In genomic region chr17:25836397-25837075, GRCm38 (mm10) we compare ENCODE assay signal across 8 mouse cellular contexts. TPM values are rescaled to one million over a fixed set of nuclear protein-coding genes. Genes with fewer than 3 reads are reported as not detected.
DNase-seq lines count a peak whose midpoint lies in the region; ATAC-seq and TF ChIP-seq lines count a peak whose summit lies in the region.

No protein-coding gene starts in this region.

- no peak for TF ChIP-seq CTCF in gastrocnemius, adult 2 months (IDR thresholded peaks at IDR 0.05)
- TF ChIP-seq CTCF in bone marrow, adult 2 months (IDR thresholded peaks at IDR 0.05; ENCODE audit: control insufficient read depth, insufficient read depth, low read length), result no peak

- 23% methylated on average over 23 of the region's 23 CpGs for WGBS in bone marrow, adult 2 months
- 20% methylated on average over 23 of the region's 23 CpGs for WGBS in heart, embryonic 15.5 days
- 25% methylated on average over 23 of the region's 23 CpGs for WGBS in limb, embryonic 10.5 days
- 20% methylated on average over 23 of the region's 23 CpGs for WGBS in neural tube, embryonic 14.5 days

- peak; percentile 66 for DNase-seq in gastrocnemius, adult 2 months
- no peak for DNase-seq in gastrocnemius, postnatal 10 days
- no peak for DNase-seq in limb, embryonic 10.5 days (ENCODE audit: low spot score)
- no peak for DNase-seq in T-cell, adult 2 months (ENCODE audit: low spot score)
- DNase-seq in embryo, embryonic 10 days (ENCODE audit: low spot score), result no peak

- H3K4me1 ChIP-seq in bone marrow, adult 2 months (ENCODE audit: control insufficient read depth, insufficient read depth, low read length), result peaks cover 3% of the 10 kb centered on the region; the same call in 1 of the 2 replicates
- H3K4me1 ChIP-seq in heart, embryonic 15.5 days (replicated peaks), result peaks cover 62% of the 10 kb centered on the region
- H3K4me1 ChIP-seq in limb, embryonic 10.5 days, result peaks cover 70% of the 10 kb centered on the region
- H3K4me1 ChIP-seq in neural tube, embryonic 14.5 days (ENCODE audit: control insufficient read depth, insufficient read depth, low read length), result peaks cover 48% of the 10 kb centered on the region

- peaks cover 35% of the 10 kb centered on the region for H3K36me3 ChIP-seq in heart, embryonic 15.5 days
- H3K36me3 ChIP-seq in limb, embryonic 10.5 days, result peaks cover 71% of the 10 kb centered on the region
- peaks cover 22% of the 10 kb centered on the region for H3K36me3 ChIP-seq in neural tube, embryonic 14.5 days (ENCODE audit: control insufficient read depth, insufficient read depth, low read length)

- no peak for ATAC-seq in heart, embryonic 15.5 days (replicated peaks; ENCODE audit: insufficient number of reproducible peaks, insufficient read depth, low FRiP score, low read depth)
- no peak for ATAC-seq in neural tube, embryonic 14.5 days (ENCODE audit: low read depth)

- peak overlapping the region; percentile 99 for H3K27ac ChIP-seq in gastrocnemius, adult 2 months
- H3K27ac ChIP-seq in bone marrow, adult 2 months (ENCODE audit: control insufficient read depth, insufficient read depth, low read depth, low read length, poor library complexity), result no peak overlapping the region
- peak overlapping the region; percentile 69 for H3K27ac ChIP-seq in heart, embryonic 15.5 days
- H3K27ac ChIP-seq in limb, embryonic 10.5 days, result peak overlapping the region; percentile 79
- H3K27ac ChIP-seq in neural tube, embryonic 14.5 days (ENCODE audit: low read depth, low read length), result peak overlapping the region; percentile 83

- intact Hi-C loops in gastrocnemius, adult 2 months (cut with DNase I), result no loop called here

- H3K9ac ChIP-seq in heart, embryonic 15.5 days, result peak overlapping the region; percentile 62
- H3K9ac ChIP-seq in neural tube, embryonic 14.5 days (replicated peaks; ENCODE audit: low read depth, low read length), result peak overlapping the region; percentile 73

- H3K4me3 ChIP-seq in gastrocnemius, adult 2 months, result peak overlapping the region; percentile 95
- H3K4me3 ChIP-seq in bone marrow, adult 2 months (replicated peaks; ENCODE audit: control insufficient read depth, low read depth, low read length), result no peak overlapping the region
- H3K4me3 ChIP-seq in heart, embryonic 15.5 days, result peak overlapping the region; percentile 47
- peak overlapping the region; percentile 77 for H3K4me3 ChIP-seq in limb, embryonic 10.5 days
- peak overlapping the region; percentile 38 for H3K4me3 ChIP-seq in neural tube, embryonic 14.5 days (ENCODE audit: low read depth, low read length)

- H3K27me3 ChIP-seq in heart, embryonic 15.5 days, result no peaks in the 10 kb centered on the region
- H3K27me3 ChIP-seq in limb, embryonic 10.5 days (ENCODE audit: low read depth, poor library complexity, severe bottlenecking), result no peaks in the 10 kb centered on the region
- no peaks in the 10 kb centered on the region for H3K27me3 ChIP-seq in neural tube, embryonic 14.5 days (ENCODE audit: control insufficient read depth, insufficient read depth, low read length)

- H3K4me2 ChIP-seq in heart, embryonic 15.5 days, result peak overlapping the region; percentile 90
- peak overlapping the region; percentile 72 for H3K4me2 ChIP-seq in neural tube, embryonic 14.5 days (ENCODE audit: low read depth, low read length)

- 0 out of 2 replicates have a peak, but pooled peaks have one; percentile 30 for TF ChIP-seq POLR2A in bone marrow, adult 2 months (IDR thresholded peaks at IDR 0.05; ENCODE audit: borderline replicate concordance, control insufficient read depth, low read depth, low read length)

- no peaks in the 10 kb centered on the region for H3K9me3 ChIP-seq in heart, embryonic 15.5 days (replicated peaks)
- no peaks in the 10 kb centered on the region for H3K9me3 ChIP-seq in limb, embryonic 10.5 days (replicated peaks)
- no peaks in the 10 kb centered on the region for H3K9me3 ChIP-seq in neural tube, embryonic 14.5 days (ENCODE audit: control insufficient read depth, low read length)

RNA-seq across cellular contexts. Expression of gene Rhbdl1, which starts 0.6 kb away (rescaled TPM):
- 10 to 100 TPM; 17.2 to 20.2 TPM for total RNA-seq in gastrocnemius, adult 2 months (2021)
- total RNA-seq in gastrocnemius, postnatal 10 days (2021), result 10 to 100 TPM in 1 of 2 experiments, 1 to 10 TPM in 1; 9.8 to 10.9 TPM
- polyA plus RNA-seq in bone marrow, adult 2 months (2011; ENCODE audit: insufficient read depth, insufficient read length, low replicate concordance, missing spikeins), result 3.2 and 10.7 TPM in 2 replicates
- polyA plus RNA-seq in heart, embryonic 15.5 days (2015; fragmentation: Nextera tagmentation; extraction: Ambion mirVana), result 1.4 and 1.7 TPM in 2 replicates
- 1.0 and 1.2 TPM in 2 replicates for polyA plus RNA-seq in limb, embryonic 10.5 days (2016; fragmentation: Nextera tagmentation; extraction: Ambion mirVana)
- 42.0 and 67.6 TPM in 2 replicates for polyA plus RNA-seq in neural tube, embryonic 14.5 days (2014; fragmentation: Nextera tagmentation; extraction: Ambion mirVana)

RNA-seq across cellular contexts. Expression of gene Stub1, which starts 3.3 kb away (rescaled TPM):
- total RNA-seq in gastrocnemius, adult 2 months (2021), result 10 to 100 TPM; 85.8 to 93.8 TPM
- 10 to 100 TPM; 95.7 to 99.9 TPM for total RNA-seq in gastrocnemius, postnatal 10 days (2021)
- polyA plus RNA-seq in bone marrow, adult 2 months (2011; ENCODE audit: insufficient read depth, insufficient read length, low replicate concordance, missing spikeins), result 125 and 140 TPM in 2 replicates
- polyA plus RNA-seq in heart, embryonic 15.5 days (2015; fragmentation: Nextera tagmentation; extraction: Ambion mirVana), result 251 and 301 TPM in 2 replicates
- polyA plus RNA-seq in limb, embryonic 10.5 days (2016; fragmentation: Nextera tagmentation; extraction: Ambion mirVana), result 408 and 426 TPM in 2 replicates
- 335 and 351 TPM in 2 replicates for polyA plus RNA-seq in neural tube, embryonic 14.5 days (2014; fragmentation: Nextera tagmentation; extraction: Ambion mirVana)

RNA-seq across cellular contexts. Expression of gene Gm20683, which starts 5.0 kb away (rescaled TPM):
- total RNA-seq in gastrocnemius, adult 2 months (2021), result 10 to 100 TPM; 13.0 to 15.9 TPM
- total RNA-seq in gastrocnemius, postnatal 10 days (2021), result 1 to 10 TPM; 5.8 to 7.3 TPM
- polyA plus RNA-seq in bone marrow, adult 2 months (2011; ENCODE audit: insufficient read depth, insufficient read length, low replicate concordance, missing spikeins), result 6.7 TPM in 1 of 2 replicates, not detected in the other
- 1.7 and 3.0 TPM in 2 replicates for polyA plus RNA-seq in heart, embryonic 15.5 days (2015; fragmentation: Nextera tagmentation; extraction: Ambion mirVana)
- polyA plus RNA-seq in limb, embryonic 10.5 days (2016; fragmentation: Nextera tagmentation; extraction: Ambion mirVana), result 1.5 and 1.9 TPM in 2 replicates
- 8.2 and 10.6 TPM in 2 replicates for polyA plus RNA-seq in neural tube, embryonic 14.5 days (2014; fragmentation: Nextera tagmentation; extraction: Ambion mirVana)

RNA-seq across cellular contexts. Expression of gene Jmjd8, which starts 7.9 kb away (rescaled TPM):
- 10 to 100 TPM; 11.5 to 13.0 TPM for total RNA-seq in gastrocnemius, adult 2 months (2021)
- total RNA-seq in gastrocnemius, postnatal 10 days (2021), result 10 to 100 TPM; 22.1 to 25.8 TPM
- 8.8 and 13.4 TPM in 2 replicates for polyA plus RNA-seq in bone marrow, adult 2 months (2011; ENCODE audit: insufficient read depth, insufficient read length, low replicate concordance, missing spikeins)
- 30.9 and 36.6 TPM in 2 replicates for polyA plus RNA-seq in heart, embryonic 15.5 days (2015; fragmentation: Nextera tagmentation; extraction: Ambion mirVana)
- polyA plus RNA-seq in limb, embryonic 10.5 days (2016; fragmentation: Nextera tagmentation; extraction: Ambion mirVana), result 52.4 and 54.9 TPM in 2 replicates
- polyA plus RNA-seq in neural tube, embryonic 14.5 days (2014; fragmentation: Nextera tagmentation; extraction: Ambion mirVana), result 36.7 and 46.4 TPM in 2 replicates

RNA-seq across cellular contexts. Expression of gene Rhot2, which starts 8.1 kb away (rescaled TPM):
- 10 to 100 TPM; 58.1 to 89.3 TPM for total RNA-seq in gastrocnemius, adult 2 months (2021)
- total RNA-seq in gastrocnemius, postnatal 10 days (2021), result 10 to 100 TPM; 36.8 TPM
- 33.5 and 50.5 TPM in 2 replicates for polyA plus RNA-seq in bone marrow, adult 2 months (2011; ENCODE audit: insufficient read depth, insufficient read length, low replicate concordance, missing spikeins)
- 24.2 and 26.1 TPM in 2 replicates for polyA plus RNA-seq in heart, embryonic 15.5 days (2015; fragmentation: Nextera tagmentation; extraction: Ambion mirVana)
- 30.8 and 32.6 TPM in 2 replicates for polyA plus RNA-seq in limb, embryonic 10.5 days (2016; fragmentation: Nextera tagmentation; extraction: Ambion mirVana)
- 6.6 and 10.4 TPM in 2 replicates for polyA plus RNA-seq in neural tube, embryonic 14.5 days (2014; fragmentation: Nextera tagmentation; extraction: Ambion mirVana)
